ENCODE assay signal across 10 mouse cellular contexts in the genomic region with DNA sequence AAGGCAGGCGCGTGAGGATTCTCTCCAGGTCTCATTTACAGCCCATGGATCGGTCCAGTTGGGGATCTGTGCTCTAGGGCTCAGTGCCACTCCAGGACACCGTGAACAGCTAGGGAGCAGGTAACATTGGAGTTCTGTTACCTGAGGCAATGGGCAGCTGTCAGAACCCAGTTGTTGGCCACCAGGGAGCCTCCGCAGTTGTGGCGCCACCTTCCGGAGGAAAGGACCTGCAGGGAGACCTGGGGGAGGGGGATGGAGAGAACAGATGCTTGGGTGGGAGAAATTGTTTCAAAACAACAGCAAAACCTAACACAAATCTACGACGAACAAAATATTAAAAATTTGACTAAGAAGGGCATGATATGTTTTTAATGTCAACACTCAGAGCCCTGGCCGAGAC. TPM values are rescaled to one million over a fixed set of nuclear protein-coding genes. Genes with fewer than 3 reads are reported as not detected.
DNase-seq lines count a peak whose midpoint lies in the region; ATAC-seq and TF ChIP-seq lines count a peak whose summit lies in the region.
"Had no signal": no experiment of that assay in that cellular context is flagged by ENCODE, and none has a peak within 500 bp of the region (broad histone marks: within the 10 kb centered on the region; RNA-seq: fewer than 3 reads in every experiment).

No protein-coding gene starts in this region.

- H3K4me3 ChIP-seq in heart, postnatal 0 days (ENCODE audit: low read depth, low read length): no peak overlapping the region
- H3K4me3 ChIP-seq: megakaryocyte, embryonic 14.5 days had no signal

- no peaks in the 10 kb centered on the region for H3K36me3 ChIP-seq in heart, postnatal 0 days (replicated peaks; ENCODE audit: control insufficient read depth, insufficient read depth, low read length)

- H3K4me1 ChIP-seq in heart, postnatal 0 days (ENCODE audit: control insufficient read depth, insufficient read depth): no peaks in the 10 kb centered on the region

- TF ChIP-seq EP300 in heart, postnatal 0 days (IDR thresholded peaks at IDR 0.05; ENCODE audit: low read depth): no peak

- ATAC-seq in heart, postnatal 0 days (ENCODE audit: insufficient read depth, low read depth): no peak

- H3K27me3 ChIP-seq in heart, postnatal 0 days (ENCODE audit: control insufficient read depth, insufficient read depth, low read length): no peaks in the 10 kb centered on the region

- H3K9me3 ChIP-seq in heart, postnatal 0 days (replicated peaks; ENCODE audit: control insufficient read depth, low read length): no peaks in the 10 kb centered on the region
- H3K9me3 ChIP-seq: megakaryocyte, embryonic 14.5 days had no signal

- no peak overlapping the region for H3K4me2 ChIP-seq in heart, postnatal 0 days (ENCODE audit: low read depth, low read length)

- peak; percentile 15; the same call in 1 of the 2 replicates for TF ChIP-seq CTCF in heart, postnatal 0 days (IDR thresholded peaks at IDR 0.05; ENCODE audit: low read depth)

- DNase-seq in heart, postnatal 0 days (ENCODE audit: low spot score): no peak
- DNase-seq in heart, adult 9 months (ENCODE audit: low spot score in 2 of 2): no peak
- peak; percentile 38 for DNase-seq in thymus, postnatal 14 days
- DNase-seq in thymus, postnatal 0 days (ENCODE audit: low spot score): no peak
- peak; percentile 64 to 68 for DNase-seq in kidney, postnatal 4 days
- DNase-seq in thymus, postnatal 36 days: peak; percentile 12 to 14
- no peak for DNase-seq in urinary bladder, adult 18-20 months (ENCODE audit: low spot score in 2 of 2)
- no peak for DNase-seq in left cerebral cortex, adult 9 months (ENCODE audit: low spot score in 2 of 2)
- DNase-seq: cerebellum, postnatal 36 days had no signal

- 65% methylated on average over 10 of the region's 10 CpGs for WGBS in heart, postnatal 0 days

- no peak overlapping the region for H3K27ac ChIP-seq in heart, postnatal 0 days (ENCODE audit: low read depth)

- H3K9ac ChIP-seq in heart, postnatal 0 days (replicated peaks; ENCODE audit: low read depth, low read length): no peak overlapping the region

RNA-seq across cellular contexts. Expression of gene Cela2a, which starts 3.9 kb away (rescaled TPM):
- total RNA-seq in heart, postnatal 0 days (2014; rRNA removed; ENCODE audit: low replicate concordance): 2.1 TPM in 1 of 2 replicates, not detected in the other
- polyA plus RNA-seq in heart, postnatal 0 days (2015; fragmentation: Nextera tagmentation; extraction: Ambion mirVana): 0.20 and 0.21 TPM in 2 replicates
- polyA plus RNA-seq in thymus, postnatal 0 days (2015; fragmentation: Nextera tagmentation; extraction: Ambion mirVana): 0.12 and 0.13 TPM in 2 replicates

RNA-seq across cellular contexts. Expression of gene Ctrc, which starts 24.1 kb away (rescaled TPM):
- total RNA-seq in heart, postnatal 0 days (2014; rRNA removed; ENCODE audit: low replicate concordance): not detected in 2 replicates
- polyA plus RNA-seq in heart, postnatal 0 days (2015; fragmentation: Nextera tagmentation; extraction: Ambion mirVana): not detected in 2 replicates
- polyA plus RNA-seq in thymus, postnatal 0 days (2015; fragmentation: Nextera tagmentation; extraction: Ambion mirVana): 0.30 TPM in 1 of 2 replicates, not detected in the other

RNA-seq across cellular contexts. Expression of gene Casp9, which starts 28.7 kb away (rescaled TPM):
- total RNA-seq in heart, postnatal 0 days (2014; rRNA removed; ENCODE audit: low replicate concordance): 26.0 and 26.2 TPM in 2 replicates
- 11.9 and 12.8 TPM in 2 replicates for polyA plus RNA-seq in heart, postnatal 0 days (2015; fragmentation: Nextera tagmentation; extraction: Ambion mirVana)
- polyA plus RNA-seq in thymus, postnatal 0 days (2015; fragmentation: Nextera tagmentation; extraction: Ambion mirVana): 9.0 and 9.9 TPM in 2 replicates

RNA-seq across cellular contexts. Expression of gene Dnajc16, which starts 31.4 kb away (rescaled TPM):
- total RNA-seq in heart, postnatal 0 days (2014; rRNA removed; ENCODE audit: low replicate concordance): 10.2 and 12.3 TPM in 2 replicates
- polyA plus RNA-seq in heart, postnatal 0 days (2015; fragmentation: Nextera tagmentation; extraction: Ambion mirVana): 3.7 and 4.5 TPM in 2 replicates
- 2.5 and 2.9 TPM in 2 replicates for polyA plus RNA-seq in thymus, postnatal 0 days (2015; fragmentation: Nextera tagmentation; extraction: Ambion mirVana)

RNA-seq across cellular contexts. Expression of gene Efhd2, which starts 52.6 kb away (rescaled TPM):
- total RNA-seq in heart, postnatal 0 days (2014; rRNA removed; ENCODE audit: low replicate concordance): 42.7 and 42.9 TPM in 2 replicates
- 54.5 and 56.9 TPM in 2 replicates for polyA plus RNA-seq in heart, postnatal 0 days (2015; fragmentation: Nextera tagmentation; extraction: Ambion mirVana)
- polyA plus RNA-seq in thymus, postnatal 0 days (2015; fragmentation: Nextera tagmentation; extraction: Ambion mirVana): 88.4 and 90.4 TPM in 2 replicates

Comparison
In these comparisons a context has a peak if more than half of its experiments do, and no peak if none do; other contexts are left out.
1. DNase-seq: peak in thymus, postnatal 14 days (single experiment), kidney, postnatal 4 days (2 of 2) and thymus, postnatal 36 days (2 of 2); none in heart, postnatal 0 days (single experiment), heart, adult 9 months (0 of 2), thymus, postnatal 0 days (single experiment), urinary bladder, adult 18-20 months (0 of 2) and left cerebral cortex, adult 9 months (0 of 2).